Mouse (Mus musculus) cerebellum, adult 2 months (tissue): Measurements from ENCODE around the gene Gm21188.
"Not testable (repeated sequence)": the region's sequence is repeated elsewhere in the genome, so short reads cannot be mapped to it uniquely, and the experiment has no call there.

Source experiments
- CTCF ChIP-seq: fragments of 200-500 bp; IDR thresholded peaks from 2 replicates; pipeline ENCODE4 v1.5.1; 2011; ENCODE audit warnings: low read depth, mild to moderate bottlenecking, control low read depth, low read length, moderate library complexity, borderline replicate concordance; ENCODE audit not compliant: insufficient read depth
- POLR2A ChIP-seq: fragments of 200-500 bp; IDR thresholded peaks from 2 replicates; pipeline ENCODE4 v1.6.1; 2011; ENCODE audit warnings: low read length, control low read depth, borderline replicate concordance; ENCODE audit not compliant: insufficient read depth

DNA sequence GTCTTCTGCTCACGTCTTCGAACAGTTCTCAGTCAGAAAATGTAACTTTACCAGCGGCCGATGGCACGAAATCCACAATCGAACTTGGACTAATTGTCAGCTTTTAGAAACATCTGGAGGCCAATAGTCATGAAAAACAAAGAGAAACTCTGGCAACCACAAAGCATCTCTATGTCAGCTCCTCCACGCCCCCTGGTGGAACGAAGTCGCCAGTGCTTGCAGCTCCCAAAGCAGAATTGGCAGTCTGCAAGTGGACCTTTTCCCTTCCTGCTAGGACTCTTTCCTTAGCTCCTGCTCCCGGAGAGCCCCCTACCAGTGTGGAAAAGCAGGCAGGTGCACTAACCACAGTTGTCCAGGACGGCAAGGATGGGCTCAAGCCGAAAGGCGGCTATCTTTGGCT, 41.0 kb upstream of the Gm21188 start:
- not testable (repeated sequence) for TF ChIP-seq POLR2A, CTCF
